Mouse (Mus musculus): Measurements from ENCODE around the gene Nalcn.

The Nalcn gene

DNA sequence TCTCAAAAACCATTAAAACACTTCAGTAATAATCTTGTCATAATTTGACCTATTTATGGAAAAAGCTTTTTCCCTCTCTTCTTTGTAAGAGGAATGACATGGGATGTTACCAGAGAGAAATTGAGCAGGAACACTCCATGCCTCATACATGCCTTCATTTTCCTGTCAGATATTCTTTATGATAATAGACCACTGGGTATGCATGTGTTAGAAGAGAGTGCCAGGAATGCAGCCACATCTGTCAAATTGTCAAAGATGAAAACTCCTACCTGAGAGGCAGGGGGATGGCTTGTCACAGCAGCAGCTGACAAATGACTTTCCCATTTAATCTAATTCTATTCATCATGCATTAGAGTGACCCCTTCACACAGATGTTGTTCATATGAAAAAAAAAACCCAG, 131.4 kb downstream of the Nalcn start:
- DNase-seq: no peak

DNA sequence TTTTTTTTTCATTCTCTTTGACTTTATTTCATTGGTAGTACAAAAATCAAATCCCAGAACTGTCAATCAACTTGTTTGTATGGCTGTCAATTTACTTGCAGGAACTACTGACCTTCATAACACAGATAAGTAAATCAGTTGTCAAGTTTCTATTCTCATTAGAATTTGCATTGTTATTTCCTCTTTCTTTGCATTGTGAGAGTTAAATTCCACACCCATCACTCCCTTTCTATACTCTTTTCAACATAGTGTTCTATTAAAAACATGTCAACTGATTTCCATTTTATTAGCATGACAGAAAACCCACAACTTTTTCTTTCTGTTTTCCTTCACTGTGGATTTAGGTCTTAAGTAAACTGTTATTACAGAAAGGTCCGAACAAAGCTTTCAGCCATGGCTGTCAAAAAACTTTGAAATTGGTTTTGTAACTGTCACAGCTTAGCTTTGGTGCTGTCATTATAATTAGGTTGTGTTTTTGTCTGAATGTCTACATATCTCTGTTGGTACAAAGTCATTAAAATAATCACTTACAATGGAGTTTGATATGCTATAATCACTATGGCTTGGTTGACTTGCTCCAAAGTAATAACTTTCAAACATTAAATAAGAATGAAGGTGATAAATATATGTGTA, 138.3 kb downstream of the Nalcn start:
- DNase-seq: no peak

GRCm38 (mm10) chr14:123462026-123462425, 164.9 kb downstream of the Nalcn start:
- peak in 1 of 2 experiments; percentile 5 for DNase-seq

GRCm38 (mm10) chr14:123446031-123446430, 180.9 kb downstream of the Nalcn start:
- no peak for DNase-seq

- DNase-seq: no peak
Observed at GRCm38 (mm10) chr14:123435542-123435941, 191.4 kb downstream of the Nalcn start.

- DNase-seq: no peak
Observed at GRCm38 (mm10) chr14:123376167-123376855, 250.6 kb downstream of the Nalcn start.

DNA sequence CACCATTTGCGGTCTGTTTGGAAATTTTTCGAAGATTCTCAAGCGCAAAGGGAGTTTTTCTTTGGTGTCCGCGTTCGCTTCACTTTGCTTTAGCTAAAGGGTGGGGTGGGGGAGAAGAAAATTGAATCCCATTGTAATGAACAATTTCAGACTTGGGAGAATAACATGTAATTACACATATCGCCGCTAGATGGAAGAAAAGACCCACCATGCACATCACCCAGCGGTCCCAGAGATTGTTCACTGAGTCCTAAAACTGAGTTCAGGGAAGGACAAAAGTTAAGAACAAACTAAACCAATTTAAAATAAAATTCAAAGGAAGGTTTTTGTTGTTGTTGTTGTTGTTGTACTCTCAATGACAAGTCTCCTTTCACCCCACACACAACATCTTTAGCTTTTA, 255.4 kb downstream of the Nalcn start:
- DNase-seq: peak; percentile 20 to 35

DNA sequence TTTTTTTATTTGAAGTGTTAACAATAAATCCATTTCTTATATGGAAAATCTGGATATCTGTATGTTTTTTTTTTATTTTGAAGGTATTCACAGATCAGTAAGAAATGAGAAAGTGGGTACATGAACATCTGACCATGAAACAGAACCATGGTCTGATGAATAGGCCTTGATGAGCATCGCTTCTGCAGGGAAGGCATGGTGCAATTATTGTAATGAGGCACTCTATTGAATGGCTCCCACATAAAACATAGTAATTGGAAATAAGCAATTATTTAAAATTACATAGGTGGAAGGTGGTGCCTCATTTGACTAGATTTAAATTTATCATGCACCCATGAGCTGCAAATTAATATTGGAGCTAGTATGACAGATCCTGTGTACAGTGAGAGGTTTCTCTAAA, 267.3 kb downstream of the Nalcn start:
- no peak for DNase-seq

- DNase-seq: peak; percentile 64 to 66
Observed at GRCm38 (mm10) chr14:123352973-123353372, 274.0 kb downstream of the Nalcn start.

DNA sequence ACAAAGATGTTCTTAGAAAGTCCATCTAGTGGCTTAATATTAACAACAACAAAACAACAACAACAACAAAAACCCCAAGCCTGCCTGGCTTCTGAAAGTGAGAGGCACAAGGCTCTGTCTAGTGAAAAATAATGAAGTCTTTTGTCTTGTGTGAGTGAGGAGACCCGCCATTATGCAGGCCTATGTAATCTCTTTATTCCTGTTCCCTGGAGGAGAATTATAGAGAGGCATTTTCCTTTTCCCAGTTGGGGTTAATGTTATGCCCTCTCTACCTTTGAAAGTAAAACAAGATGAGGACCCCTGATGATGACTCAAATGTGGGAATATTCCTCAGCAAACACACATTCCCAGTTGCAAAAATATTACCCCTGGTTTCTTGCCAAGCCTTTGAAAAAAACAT, 295.1 kb downstream of the Nalcn start:
- DNase-seq: no peak

DNA sequence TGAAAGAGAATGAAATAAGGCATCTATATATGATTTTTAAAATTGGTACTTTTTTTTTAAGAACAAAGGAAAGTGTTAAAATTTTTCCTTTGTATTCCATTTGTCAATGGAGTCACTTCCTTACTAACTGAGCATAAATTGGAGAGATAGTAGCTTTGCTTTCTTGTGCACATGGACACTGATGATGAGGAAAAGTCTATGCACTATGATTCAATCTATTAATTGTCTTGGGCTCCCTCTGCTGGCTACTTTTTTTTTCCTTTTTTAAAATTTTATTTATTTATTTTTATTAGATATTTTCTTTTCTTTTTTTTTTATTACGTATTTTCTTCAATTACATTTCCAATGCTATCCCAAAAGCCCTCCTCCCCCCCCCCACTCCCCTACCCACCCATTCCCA, 312.6 kb downstream of the Nalcn start:
- DNase-seq: no peak

GRCm38 (mm10) chr14:123312371-123312770, 314.6 kb downstream of the Nalcn start:
- peak in 1 of 2 experiments; percentile 14 for DNase-seq

DNA sequence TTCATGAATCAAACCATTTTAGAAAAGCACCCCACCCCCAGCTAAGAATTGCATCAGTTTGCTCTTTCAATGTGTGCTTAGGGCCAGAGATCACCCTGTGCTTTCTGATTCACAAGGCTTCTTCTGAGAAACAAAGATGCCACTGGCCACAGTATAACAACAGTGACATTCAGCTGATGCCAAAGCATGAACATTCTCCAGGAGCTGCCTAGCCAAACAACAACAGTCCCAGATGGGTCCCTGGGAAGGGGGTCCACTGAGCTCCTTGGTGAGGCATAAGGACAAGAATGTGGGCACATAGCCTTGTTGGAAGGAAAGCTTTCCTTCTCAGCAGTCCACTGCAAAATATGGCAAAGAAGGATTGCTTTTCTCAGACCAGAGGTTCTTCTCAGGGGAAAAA, 330.9 kb downstream of the Nalcn start:
- peak; percentile 18 to 44 for DNase-seq

DNA sequence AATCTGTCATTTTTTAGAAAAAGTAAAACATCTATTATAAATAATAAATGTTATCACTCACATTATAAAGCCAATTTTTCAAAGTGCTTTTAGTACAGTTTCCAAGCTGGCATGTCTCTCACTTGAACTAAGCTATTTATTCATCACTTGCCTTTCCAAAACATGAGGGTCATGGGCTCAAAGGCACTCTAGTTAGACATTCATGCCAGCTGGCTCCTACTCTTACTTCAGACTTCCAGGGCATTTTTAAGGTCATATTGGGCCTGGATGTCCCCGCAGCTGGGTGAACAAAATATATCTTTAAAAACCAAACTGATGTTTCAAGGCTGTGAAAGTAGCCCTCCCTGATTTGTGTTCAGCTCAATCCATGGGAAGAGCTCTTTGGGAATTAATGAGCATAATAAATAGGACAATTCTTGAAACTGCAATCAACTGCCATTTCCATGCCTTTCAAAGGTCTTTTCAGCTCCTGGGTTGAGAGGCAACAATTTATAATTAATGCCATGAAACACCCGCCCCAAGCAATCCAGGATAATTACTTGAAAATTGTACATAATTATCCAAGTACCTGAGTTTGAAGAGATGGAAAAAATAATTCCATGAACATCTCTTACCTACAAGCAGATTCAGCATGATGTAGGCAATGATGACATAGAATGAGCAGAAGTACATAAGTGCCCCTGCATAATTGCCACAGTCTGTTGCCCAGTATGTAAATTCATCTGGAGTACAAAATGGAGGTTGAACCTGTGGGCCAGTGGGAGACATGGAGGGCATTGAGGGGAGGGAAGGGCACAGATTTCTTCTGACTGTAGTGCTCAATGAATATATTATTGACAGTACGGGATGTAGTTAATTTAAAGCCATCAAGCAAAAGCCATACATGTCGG, 335.6 kb downstream of the Nalcn start:
- no peak for DNase-seq

DNA sequence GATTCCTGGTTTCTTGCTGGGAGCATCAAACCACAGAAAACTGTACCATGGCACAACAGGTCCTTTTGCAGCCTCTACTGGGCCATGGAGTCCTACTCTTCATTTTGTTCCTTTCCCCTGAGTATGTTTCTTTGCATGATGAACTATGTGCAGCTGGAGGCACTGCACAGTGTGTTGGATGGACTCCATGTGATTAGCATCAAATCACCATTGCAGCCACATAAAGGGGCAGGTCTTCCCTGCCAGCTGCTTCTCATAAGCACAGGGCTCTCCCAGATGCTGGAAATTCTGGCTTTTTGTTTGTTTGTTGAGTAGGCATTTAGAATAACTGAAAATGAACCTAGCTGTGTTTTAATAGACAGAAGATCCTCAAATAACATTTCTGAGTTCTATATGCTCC, 344.8 kb downstream of the Nalcn start:
- DNase-seq: no peak

- peak in 1 of 2 experiments; percentile 6 for DNase-seq
Observed at GRCm38 (mm10) chr14:123272121-123272520, 354.8 kb downstream of the Nalcn start.

DNA sequence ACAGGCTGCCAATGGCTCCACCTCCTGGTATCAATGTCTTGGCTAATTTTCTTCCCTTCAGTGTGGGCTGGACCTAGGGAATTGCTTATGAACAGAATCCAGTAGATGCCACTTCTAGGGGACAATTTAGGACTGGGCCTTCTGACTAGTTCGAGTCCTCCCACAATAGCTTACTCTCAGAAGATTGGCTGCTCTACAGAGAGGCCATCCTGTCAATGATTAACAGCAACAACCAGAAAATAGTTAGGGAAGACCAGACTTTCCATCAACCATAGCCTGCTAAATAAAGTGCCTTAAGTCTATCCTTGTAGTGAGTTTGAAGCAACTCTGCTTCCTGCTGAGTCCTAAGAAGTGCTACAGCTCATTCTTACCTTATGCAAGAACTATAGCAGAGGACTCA, 386.2 kb downstream of the Nalcn start:
- no peak for DNase-seq

DNA sequence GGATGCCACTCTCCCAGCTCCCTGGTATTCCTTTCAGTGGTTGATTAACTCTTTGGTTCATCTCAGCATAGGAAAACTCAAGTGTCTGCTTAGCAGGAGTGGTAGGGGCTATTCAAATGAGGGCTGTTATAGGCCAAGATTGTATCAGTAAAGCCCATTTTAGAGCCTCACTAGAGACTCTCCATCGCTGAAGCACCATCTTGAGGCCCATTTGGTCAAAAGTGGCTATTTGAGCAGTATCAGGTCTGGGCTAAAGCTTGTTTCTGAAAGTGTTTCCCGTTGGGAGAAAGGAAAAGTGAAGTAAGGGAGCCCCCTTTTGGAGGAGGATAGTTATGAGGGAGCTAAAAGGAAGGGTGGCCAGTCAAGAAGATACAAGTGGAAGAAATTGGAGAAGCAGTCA, 387.0 kb downstream of the Nalcn start:
- DNase-seq: peak; percentile 46 to 55

GRCm38 (mm10) chr14:123237002-123237401, 389.9 kb downstream of the Nalcn start:
- no peak for DNase-seq

DNA sequence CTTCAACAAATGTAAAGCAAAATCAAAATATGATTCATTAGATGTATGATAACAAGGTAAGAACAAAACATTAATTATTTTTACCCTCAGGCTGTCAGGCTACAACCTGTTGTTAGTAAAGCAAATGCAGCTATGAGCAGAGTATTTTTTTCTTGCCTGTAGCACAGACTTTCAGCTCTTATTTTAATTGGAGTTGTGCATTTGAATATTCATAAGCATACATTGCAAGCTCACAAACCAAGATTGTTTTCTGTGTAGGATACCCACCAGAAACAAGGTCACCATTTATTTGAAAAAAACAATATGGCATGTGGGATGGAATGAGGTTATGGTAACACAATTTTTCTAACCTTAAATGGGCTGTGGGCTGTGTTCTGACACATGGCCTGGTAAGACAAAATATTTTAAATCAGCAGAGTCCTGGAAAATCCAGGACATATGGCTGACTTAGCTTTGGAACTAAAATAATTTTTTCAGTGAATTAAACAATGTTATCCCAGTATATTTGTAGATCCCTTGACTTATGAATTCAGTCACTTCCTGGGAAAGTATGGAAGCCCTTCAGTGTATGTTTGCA, 394.2 kb downstream of the Nalcn start:
- DNase-seq: no peak
